Mouse (Mus musculus) kidney, adult 8-10 months (tissue): ENCODE results near the gene Catip.
A peak's percentile ranks its signal among the peaks of the same experiment; 100 is the strongest.

ENCODE experiments used
- DNase-seq, 2 experiments: peaks; one replicate each; pipeline ENCODE4 v3.0.0; 2022

Catip gene

DNA sequence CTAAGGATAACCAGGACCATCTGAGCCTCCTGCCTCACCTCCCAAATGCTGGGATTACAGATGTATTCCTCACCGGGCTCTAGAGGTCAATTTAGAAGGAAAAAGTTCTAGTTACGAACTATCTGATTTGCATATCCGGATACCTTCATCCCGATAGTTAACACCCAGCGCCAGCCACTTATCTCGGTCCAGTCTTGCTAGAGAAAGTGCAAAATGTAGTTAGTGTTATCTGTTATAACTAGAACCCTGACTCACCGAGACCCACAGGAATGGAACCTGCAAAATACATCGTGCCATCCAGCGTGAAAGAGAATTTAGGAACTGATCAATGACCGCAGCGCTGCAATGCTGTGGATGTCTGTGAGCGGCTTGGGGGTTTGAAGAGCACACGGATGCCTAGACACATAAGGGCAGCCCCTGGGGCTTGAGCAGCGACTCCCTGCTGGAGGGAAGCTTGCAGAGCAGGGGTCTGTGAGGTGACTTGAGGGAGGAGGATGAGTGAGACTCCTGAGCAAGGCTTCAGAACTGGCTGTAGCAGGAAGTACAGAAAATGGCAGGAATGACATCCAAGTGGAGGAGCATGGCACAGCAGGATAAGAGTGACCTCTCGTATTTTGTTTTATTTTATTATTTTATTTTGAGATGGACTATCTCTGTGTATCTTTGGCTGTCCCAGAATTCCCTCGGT is 39.3 kb downstream of the Catip start:
- DNase-seq, result no peak

DNA sequence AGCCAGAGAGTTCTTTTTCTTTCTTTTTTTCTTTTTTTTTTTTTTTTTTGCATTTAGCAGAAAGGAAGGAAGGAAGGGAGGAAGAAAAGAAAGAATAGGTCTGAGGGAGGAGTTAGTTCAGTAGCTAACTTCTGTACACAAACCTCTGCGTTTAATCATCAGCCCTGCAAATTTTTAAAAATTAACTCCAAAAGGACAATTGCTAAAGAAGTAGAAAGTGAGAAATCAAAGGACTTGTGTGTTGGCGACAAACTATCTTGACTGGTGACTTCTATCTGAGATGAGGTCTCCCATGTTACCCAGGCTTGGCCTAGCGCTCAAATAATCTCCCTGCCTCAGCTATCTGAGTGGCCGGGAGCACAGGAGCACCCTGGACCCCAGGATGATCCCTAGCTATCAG is 42.3 kb downstream of the Catip start:
- no peak for DNase-seq

DNA sequence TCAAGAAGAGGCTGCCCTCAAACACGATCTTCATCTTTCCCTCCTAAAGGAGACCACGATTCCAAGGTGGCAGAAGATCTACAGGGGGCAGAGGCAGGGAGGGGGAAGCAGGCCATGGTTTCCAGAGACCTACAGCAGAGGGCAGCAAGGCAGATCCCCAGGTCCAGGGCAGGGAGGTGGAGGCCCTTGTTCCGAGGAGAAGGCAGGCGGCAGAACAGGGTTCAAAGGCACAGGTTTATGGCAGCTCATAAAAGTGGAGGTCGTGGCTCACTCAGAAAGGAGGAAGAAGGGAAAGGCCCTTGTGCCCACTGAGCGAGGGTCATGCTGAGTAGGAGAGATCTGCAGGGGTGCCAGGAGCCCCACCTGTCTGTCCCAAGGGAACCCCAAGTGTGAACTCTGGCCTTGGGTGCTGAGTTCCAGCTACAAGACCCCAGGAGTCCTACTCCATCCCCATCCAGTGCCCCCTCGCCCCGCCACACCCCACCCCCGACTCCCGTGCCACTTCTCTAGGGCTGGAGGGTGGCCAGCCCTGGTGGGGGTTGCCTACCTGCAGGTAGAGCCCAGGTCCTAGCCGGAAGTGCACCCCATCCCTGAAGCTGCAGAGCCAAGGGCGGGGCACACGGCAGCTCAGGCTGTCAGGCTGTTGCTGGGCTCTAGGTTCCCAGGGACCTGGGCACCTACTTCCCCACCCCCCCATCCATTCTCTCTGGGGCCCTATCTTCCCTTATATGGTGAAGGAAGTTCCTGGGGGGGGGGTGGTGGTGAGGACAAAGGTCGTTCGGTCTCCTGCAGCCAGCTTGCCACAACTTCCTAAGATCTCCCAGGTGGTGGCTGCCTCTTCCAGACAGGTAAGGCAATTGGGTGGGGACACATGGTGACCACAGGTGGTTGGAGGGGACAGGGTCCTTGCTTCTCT is 46.9 kb downstream of the Catip start, which contains the start of gene Vil1:
Gene Vil1 (plus strand): TSS at position 788 of the 916 bp plus-strand sequence.
- peak; percentile 47 to 57 for DNase-seq

DNA sequence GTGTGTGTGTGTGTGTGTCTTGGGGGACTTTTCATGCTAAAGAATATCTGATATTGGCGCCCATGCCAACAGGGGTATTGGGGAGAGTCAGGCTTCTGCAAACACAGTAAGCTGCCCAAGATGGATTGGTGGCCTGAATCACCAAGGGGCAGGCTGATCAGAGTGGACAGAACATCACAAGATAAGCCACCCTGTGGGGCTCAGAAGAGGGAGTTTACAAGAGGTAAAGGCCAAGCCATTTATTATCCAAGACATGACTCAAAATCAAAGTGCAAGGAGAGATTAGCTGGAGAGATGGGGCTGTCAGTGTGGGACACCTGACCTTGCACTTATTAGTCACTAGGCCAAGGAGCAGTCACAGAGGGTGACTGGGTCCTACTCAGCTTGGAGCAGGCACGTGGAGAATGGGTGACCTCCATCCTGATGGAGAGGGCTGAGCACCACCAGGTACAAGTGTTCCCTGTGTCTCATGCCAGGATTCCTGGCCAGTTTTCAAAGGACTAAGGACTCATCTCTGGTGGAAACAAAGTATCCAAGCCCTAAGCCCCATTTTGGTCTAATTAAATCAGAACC is 49.9 kb downstream of the Catip start:
- DNase-seq, result no peak

DNA sequence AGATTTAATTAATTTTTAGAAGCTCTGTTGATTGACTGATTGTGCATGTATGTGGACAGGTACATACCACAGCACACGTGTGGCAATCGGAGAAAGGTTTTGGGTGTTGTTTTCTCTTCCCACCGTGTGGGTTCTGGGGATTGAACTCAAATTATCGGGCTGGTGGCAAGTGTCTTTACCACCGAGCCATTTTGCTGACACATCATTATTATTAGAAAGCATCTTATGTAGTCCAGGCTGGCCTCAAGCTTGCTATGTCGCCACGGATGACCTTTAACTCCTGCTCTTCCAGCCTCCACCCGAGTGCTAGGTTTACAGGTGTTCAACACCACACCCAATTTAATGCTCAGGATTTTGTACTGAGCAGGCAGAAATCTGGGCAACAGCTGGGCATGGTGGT is 50.8 kb downstream of the Catip start:
- DNase-seq, result no peak

DNA sequence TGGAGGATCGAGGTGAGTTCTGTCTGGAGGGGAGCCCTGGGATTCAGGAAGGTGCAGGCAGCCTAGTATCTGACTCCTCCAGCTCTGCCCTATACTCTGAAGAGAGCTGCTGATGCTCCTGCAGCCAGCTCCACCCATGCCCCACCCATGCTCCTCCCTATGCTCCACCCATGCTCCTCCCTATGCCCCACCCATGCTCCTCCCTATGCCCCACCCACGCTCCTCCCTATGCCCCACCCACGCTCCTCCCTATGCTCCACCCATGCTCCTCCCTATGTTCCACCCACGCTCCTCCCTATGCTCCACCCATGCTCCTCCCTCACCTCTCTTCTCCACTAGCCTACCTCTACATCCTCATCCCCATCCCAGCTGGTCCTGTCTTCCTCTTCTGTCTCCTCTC is 53.2 kb downstream of the Catip start:
- DNase-seq, result peak; percentile 51 to 74
